Mouse (Mus musculus) E14TG2a.4 (cell line): ENCODE results near the gene Smarce1.

Experiments
- CTCF ChIP-seq: conservative IDR thresholded peaks from 2 replicates; pipeline ENCODE4 v1.5.1; 2014; ENCODE audit warnings: low read length
- NANOG ChIP-seq: IDR thresholded peaks from 2 replicates; pipeline ENCODE4 v1.6.1; 2014; ENCODE audit warnings: borderline replicate concordance, low read length, mixed read lengths
- POU5F1 ChIP-seq: IDR thresholded peaks from 2 replicates; pipeline ENCODE4 v1.6.1; 2014; ENCODE audit warnings: low read length, borderline replicate concordance

- TF ChIP-seq CTCF, result no peak
- TF ChIP-seq NANOG, result no peak
- no peak for TF ChIP-seq POU5F1
Measured at GRCm38 (mm10) chr11:99272721-99273120, 41.9 kb upstream of the Smarce1 start.
